In genomic region chr15:84469391-84469790, GRCm38 (mm10) we compare ENCODE assay signal across 13 mouse cellular contexts. TPM values are rescaled to one million over a fixed set of nuclear protein-coding genes. Genes with fewer than 3 reads are reported as not detected.
A peak's percentile ranks its signal among the peaks of the same experiment; 100 is the strongest.
DNase-seq lines count a peak whose midpoint lies in the region; ATAC-seq and TF ChIP-seq lines count a peak whose summit lies in the region.
"Had no signal": no experiment of that assay in that cellular context is flagged by ENCODE, and none has a peak within 500 bp of the region (broad histone marks: within the 10 kb centered on the region; RNA-seq: fewer than 3 reads in every experiment).

No protein-coding gene starts in this region.

- no peaks in the 10 kb centered on the region for H3K9me3 ChIP-seq in heart, embryonic 16.5 days (replicated peaks; ENCODE audit: control insufficient read depth, low read length)
- no peaks in the 10 kb centered on the region for H3K9me3 ChIP-seq in heart, embryonic 11.5 days (replicated peaks; ENCODE audit: control insufficient read depth, low read length)
- no peaks in the 10 kb centered on the region for H3K9me3 ChIP-seq in lung, embryonic 16.5 days (ENCODE audit: control insufficient read depth, low read length)
- no peaks in the 10 kb centered on the region for H3K9me3 ChIP-seq in intestine, postnatal 0 days (ENCODE audit: control insufficient read depth)
- H3K9me3 ChIP-seq: intestine, embryonic 15.5 days; limb, embryonic 15.5 days had no signal

- no peak overlapping the region for H3K27ac ChIP-seq in heart, embryonic 16.5 days (ENCODE audit: low read length)
- no peak overlapping the region for H3K27ac ChIP-seq in heart, embryonic 11.5 days (ENCODE audit: low read depth, low read length)
- no peak overlapping the region for H3K27ac ChIP-seq in lung, embryonic 16.5 days (ENCODE audit: low read length)
- H3K27ac ChIP-seq in intestine, postnatal 0 days (ENCODE audit: low read depth, low read length), result no peak overlapping the region
- H3K27ac ChIP-seq: heart, adult 2 months; intestine, embryonic 15.5 days; limb, embryonic 15.5 days had no signal

- TF ChIP-seq CTCF in intestine, postnatal 0 days (IDR thresholded peaks at IDR 0.05; ENCODE audit: low read depth), result no peak

- DNase-seq in lung, postnatal 25 days (ENCODE audit: low spot score), result no peak
- DNase-seq in gastrocnemius, postnatal 25 days, result peak; percentile 68
- peak; percentile 20 for DNase-seq in lung, postnatal 14 days
- DNase-seq in right cerebral cortex, adult 18-20 months, result no peak
- DNase-seq: cerebellum, adult 11-12 months had no signal

- 14% methylated on average over 8 of the region's 8 CpGs for WGBS in heart, embryonic 16.5 days
- 15% methylated on average over 8 of the region's 8 CpGs for WGBS in heart, embryonic 11.5 days (ENCODE audit: insufficient replicate concordance)
- WGBS in lung, embryonic 16.5 days, result 18% methylated on average over 8 of the region's 8 CpGs
- 49% methylated on average over 8 of the region's 8 CpGs for WGBS in intestine, postnatal 0 days

- ATAC-seq in heart, embryonic 16.5 days (replicated peaks; ENCODE audit: extremely low read depth, insufficient read depth, low FRiP score), result peak; percentile 77
- no peak for ATAC-seq in heart, embryonic 11.5 days (replicated peaks; ENCODE audit: insufficient number of reproducible peaks, low FRiP score, low TSS enrichment)
- peak; percentile 45; the same call in 1 of the 2 replicates for ATAC-seq in lung, embryonic 16.5 days (ENCODE audit: low read depth)
- ATAC-seq in intestine, postnatal 0 days, result no peak
- ATAC-seq: CD4-positive, CD25-positive, alpha-beta regulatory T cell, adult 4 months; intestine, embryonic 15.5 days had no signal

- no peak overlapping the region for H3K9ac ChIP-seq in heart, embryonic 16.5 days (ENCODE audit: low read length)
- no peak overlapping the region for H3K9ac ChIP-seq in heart, embryonic 11.5 days (ENCODE audit: low read depth, low read length)
- no peak overlapping the region for H3K9ac ChIP-seq in lung, embryonic 16.5 days (ENCODE audit: low read length)
- H3K9ac ChIP-seq in intestine, postnatal 0 days (ENCODE audit: low read depth, low read length), result no peak overlapping the region
- H3K9ac ChIP-seq: intestine, embryonic 15.5 days; limb, embryonic 15.5 days had no signal

- no peak overlapping the region for H3K4me3 ChIP-seq in heart, embryonic 16.5 days (ENCODE audit: low read length)
- no peak overlapping the region for H3K4me3 ChIP-seq in heart, embryonic 11.5 days (ENCODE audit: low read depth, low read length)
- H3K4me3 ChIP-seq in lung, embryonic 16.5 days (ENCODE audit: low read length), result no peak overlapping the region
- no peak overlapping the region for H3K4me3 ChIP-seq in intestine, postnatal 0 days (ENCODE audit: low read depth, low read length)
- H3K4me3 ChIP-seq: heart, adult 2 months; intestine, embryonic 15.5 days; limb, embryonic 15.5 days had no signal

- H3K36me3 ChIP-seq in heart, embryonic 16.5 days (ENCODE audit: control insufficient read depth, insufficient read depth), result no peaks in the 10 kb centered on the region
- no peaks in the 10 kb centered on the region for H3K36me3 ChIP-seq in heart, embryonic 11.5 days (ENCODE audit: control insufficient read depth, insufficient read depth, low read length)
- H3K36me3 ChIP-seq in lung, embryonic 16.5 days (ENCODE audit: control insufficient read depth, insufficient read depth, low read length), result no peaks in the 10 kb centered on the region
- H3K36me3 ChIP-seq in intestine, postnatal 0 days (ENCODE audit: control insufficient read depth, insufficient read depth), result no peaks in the 10 kb centered on the region
- H3K36me3 ChIP-seq: intestine, embryonic 15.5 days; limb, embryonic 15.5 days had no signal

- peaks cover 5% of the 10 kb centered on the region; the same call in 1 of the 2 replicates for H3K4me1 ChIP-seq in heart, embryonic 16.5 days (ENCODE audit: control insufficient read depth, insufficient read depth, low read length)
- H3K4me1 ChIP-seq in heart, embryonic 11.5 days (ENCODE audit: control insufficient read depth, insufficient read depth, low read length), result 0 out of 2 replicates have a peak, but pooled peaks cover 5% of the 10 kb centered on the region
- peaks cover 4% of the 10 kb centered on the region for H3K4me1 ChIP-seq in lung, embryonic 16.5 days (replicated peaks; ENCODE audit: control insufficient read depth, insufficient read depth, low read length)
- no peaks in the 10 kb centered on the region for H3K4me1 ChIP-seq in intestine, postnatal 0 days (replicated peaks; ENCODE audit: control insufficient read depth, insufficient read depth, low read length)

- no peaks in the 10 kb centered on the region; the same call in 1 of the 2 replicates for H3K27me3 ChIP-seq in heart, embryonic 16.5 days (ENCODE audit: control insufficient read depth, insufficient read depth, low read length)
- H3K27me3 ChIP-seq in heart, embryonic 11.5 days (ENCODE audit: control insufficient read depth, insufficient read depth, low read length), result peaks cover 18% of the 10 kb centered on the region
- no peaks in the 10 kb centered on the region for H3K27me3 ChIP-seq in lung, embryonic 16.5 days (ENCODE audit: control insufficient read depth, insufficient read depth, low read depth, low read length)
- no peaks in the 10 kb centered on the region for H3K27me3 ChIP-seq in intestine, postnatal 0 days (replicated peaks; ENCODE audit: control insufficient read depth, insufficient read depth, low read length)
- H3K27me3 ChIP-seq: intestine, embryonic 15.5 days had no signal

- H3K4me2 ChIP-seq in heart, embryonic 16.5 days (ENCODE audit: low read depth, low read length), result no peak overlapping the region
- H3K4me2 ChIP-seq in heart, embryonic 11.5 days, result no peak overlapping the region
- H3K4me2 ChIP-seq in lung, embryonic 16.5 days (ENCODE audit: low read depth, low read length), result no peak overlapping the region
- no peak overlapping the region for H3K4me2 ChIP-seq in intestine, postnatal 0 days (replicated peaks; ENCODE audit: low read depth)
- H3K4me2 ChIP-seq: intestine, embryonic 15.5 days; limb, embryonic 15.5 days had no signal

RNA-seq across cellular contexts. Expression of gene Shisal1, which starts 22.5 kb away (rescaled TPM):
- polyA plus RNA-seq in heart, embryonic 16.5 days (2015; fragmentation: Nextera tagmentation; extraction: Ambion mirVana), result 0.64 and 1.1 TPM in 2 replicates
- 0.34 and 0.66 TPM in 2 replicates for polyA plus RNA-seq in heart, embryonic 11.5 days (2014; fragmentation: Nextera tagmentation; extraction: Ambion mirVana)
- 0.63 and 0.74 TPM in 2 replicates for polyA plus RNA-seq in lung, embryonic 16.5 days (2015; fragmentation: Nextera tagmentation; extraction: Ambion mirVana)
- total RNA-seq in gastrocnemius, postnatal 25 days (2021), result 1 to 10 TPM in 1 of 2 experiments, under 1 TPM in 1; 0.79 to 1.9 TPM
- 0.70 and 0.82 TPM in 2 replicates for polyA plus RNA-seq in intestine, postnatal 0 days (2015; fragmentation: Nextera tagmentation; extraction: Ambion mirVana)
- polyA plus RNA-seq: CD4-positive, CD25-positive, alpha-beta regulatory T cell, adult 4 months had no signal

Comparison
In these comparisons a context has a peak if more than half of its experiments do, and no peak if none do; other contexts are left out.
1. ATAC-seq: peak in heart, embryonic 16.5 days (single experiment) and lung, embryonic 16.5 days (single experiment); none in heart, embryonic 11.5 days (single experiment) and intestine, postnatal 0 days (single experiment).
2. DNase-seq: peak in gastrocnemius, postnatal 25 days (single experiment) and lung, postnatal 14 days (single experiment); none in lung, postnatal 25 days (single experiment) and right cerebral cortex, adult 18-20 months (single experiment).